Mouse (Mus musculus) C2C12 (cell line): ENCODE data around the gene Sugp2. TPM values are rescaled to one million over a fixed set of nuclear protein-coding genes. Genes with fewer than 3 reads are reported as not detected.

Experiments used
- H3K27me3 ChIP-seq: one replicate; pipeline ENCODE4 v1.6.1; 2011; ENCODE audit not compliant: control insufficient read depth, insufficient read depth, insufficient read length
- H3K36me3 ChIP-seq: one replicate; pipeline ENCODE4 v1.6.1; 2011; ENCODE audit not compliant: control insufficient read depth, insufficient read depth
- H3K4me3 ChIP-seq: one replicate; pipeline ENCODE4 v1.5.1; 2011; ENCODE audit warnings: mild to moderate bottlenecking, control low read depth; ENCODE audit not compliant: poor library complexity, insufficient read depth, severe bottlenecking
- H3K79me2 ChIP-seq: one replicate; pipeline ENCODE4 v1.6.1; 2011; ENCODE audit not compliant: control insufficient read depth, insufficient read depth
- H3K79me3 ChIP-seq: one replicate; pipeline ENCODE4 v1.6.1; 2011; ENCODE audit warnings: low read depth, control low read depth
- H3ac ChIP-seq: one replicate; pipeline ENCODE3; 2011; ENCODE audit warnings: low read depth; ENCODE audit not compliant: control insufficient read depth, insufficient read length
- CEBPB ChIP-seq: IDR thresholded peaks from one replicate; pipeline ENCODE4 v1.6.1; 2011; ENCODE audit warnings: low read depth, mild to moderate bottlenecking, control low read depth, moderate library complexity
- CTCF ChIP-seq: IDR thresholded peaks from one replicate; pipeline ENCODE4 v1.5.1; 2011; ENCODE audit not compliant: control insufficient read depth, insufficient read depth, insufficient read length
- FOSL1 ChIP-seq: IDR thresholded peaks from one replicate; pipeline ENCODE4 v1.8.0; 2011; ENCODE audit warnings: mild to moderate bottlenecking, low read length; ENCODE audit not compliant: poor library complexity, insufficient read depth, severe bottlenecking
- MAX ChIP-seq: IDR thresholded peaks from one replicate; pipeline ENCODE4 v1.6.1; 2011; ENCODE audit warnings: mild to moderate bottlenecking, control low read depth
- MYOD1 ChIP-seq: IDR thresholded peaks from one replicate; pipeline ENCODE4 v1.6.1; 2011; ENCODE audit warnings: low read depth; ENCODE audit not compliant: control insufficient read depth, insufficient read length
- MYOG ChIP-seq: IDR thresholded peaks from one replicate; pipeline ENCODE4 v1.6.1; 2011; ENCODE audit not compliant: control insufficient read depth, insufficient read length; ENCODE audit errors: extremely low read depth
- USF1 ChIP-seq: IDR thresholded peaks from one replicate; pipeline ENCODE4 v1.6.1; 2011; ENCODE audit warnings: low read depth, mild to moderate bottlenecking, control low read depth, moderate library complexity
- polyA plus RNA-seq: library from polyadenylated mRNA; unstranded; fragments of >200 nt; fragmentation: generic; extraction: Trizol; gene quantifications from one replicate; pipeline ENCODE4 v1.2.1, GENCODE M21; 2012; ENCODE audit warnings: missing spikeins

Gene Sugp2
- polyA plus RNA-seq, 1 experiment = 7.8 TPM

DNA sequence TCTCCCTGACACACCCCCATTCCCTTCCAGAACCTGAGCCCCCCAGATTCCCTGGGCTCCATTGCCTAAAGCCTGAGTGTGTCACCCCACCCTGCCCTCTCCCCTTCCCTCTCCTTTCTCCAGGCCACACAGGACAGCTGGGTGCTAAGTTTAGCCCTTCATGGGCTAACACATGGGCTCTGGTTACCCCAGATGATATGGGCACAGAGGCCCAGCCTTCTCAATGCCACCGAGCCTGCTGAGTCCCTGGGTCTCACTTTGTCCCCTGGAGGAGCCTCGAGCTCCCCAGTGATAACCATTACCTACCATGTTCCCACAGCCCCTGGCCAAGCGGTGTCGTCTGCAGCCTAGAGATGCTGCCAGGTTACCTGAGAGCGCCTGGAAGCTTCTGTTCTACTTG lies 83.8 kb downstream of the Sugp2 start:
- no peaks in the 10 kb centered on the region for H3K79me3 ChIP-seq
- H3ac ChIP-seq = no peak overlapping the region
- H3K4me3 ChIP-seq = no peak overlapping the region
- TF ChIP-seq CTCF (no peak), MYOD1 (no peak), USF1 (no peak), MAX (no peak), CEBPB (no peak), FOSL1 (no peak), MYOG (no peak)
- H3K27me3 ChIP-seq = no peaks in the 10 kb centered on the region
- peaks cover 5% of the 10 kb centered on the region for H3K36me3 ChIP-seq
- no peaks in the 10 kb centered on the region for H3K79me2 ChIP-seq

DNA sequence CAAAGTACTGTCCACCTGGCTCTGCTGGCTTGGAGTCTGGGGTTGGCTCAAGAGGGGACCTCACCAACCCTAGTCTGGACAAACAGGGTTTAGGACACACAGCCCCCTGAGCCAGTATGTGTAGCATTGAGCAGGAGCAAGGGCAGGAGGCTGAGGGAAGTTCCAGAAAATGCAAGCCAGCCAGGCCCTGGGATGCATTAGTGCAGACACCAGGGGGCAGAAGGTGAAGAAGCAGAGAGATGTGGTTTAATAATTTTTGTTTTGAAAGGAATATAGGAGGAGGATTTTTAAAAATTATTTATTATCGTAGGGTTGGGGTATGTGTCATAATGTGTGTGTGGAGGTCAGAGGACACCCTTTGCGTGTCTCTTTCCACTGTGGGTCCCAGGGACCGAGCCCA lies 89.7 kb downstream of the Sugp2 start:
- Histone ChIP-seq H3ac (no peak overlapping the region), H3K36me3 (no peaks in the 10 kb centered on the region), H3K27me3 (no peaks in the 10 kb centered on the region), H3K79me2 (no peaks in the 10 kb centered on the region), H3K79me3 (no peaks in the 10 kb centered on the region), H3K4me3 (no peak overlapping the region)
- no peak for TF ChIP-seq USF1
- TF ChIP-seq CEBPB = no peak
- TF ChIP-seq MYOD1 = no peak
- no peak for TF ChIP-seq FOSL1
- TF ChIP-seq MAX = no peak
- no peak for TF ChIP-seq MYOG

DNA sequence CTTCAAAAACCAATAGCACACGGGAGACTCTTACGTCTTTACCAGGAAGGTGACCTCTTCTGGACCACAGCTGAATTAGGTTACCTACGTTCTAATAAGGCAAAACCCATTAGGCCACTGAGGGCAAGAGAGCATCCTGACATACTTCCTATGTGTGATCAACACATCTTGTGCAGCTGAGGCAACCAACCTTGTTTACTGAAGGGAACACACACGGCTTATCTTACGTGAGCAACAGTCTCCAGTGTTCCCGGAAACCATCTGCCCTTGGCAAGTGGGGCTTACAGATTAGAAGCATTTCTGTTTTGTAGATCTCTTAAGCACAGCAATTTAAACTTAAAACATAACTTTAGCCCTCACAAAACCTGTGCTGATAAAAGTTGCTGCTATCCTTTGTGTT lies 93.5 kb downstream of the Sugp2 start:
- H3K79me3 ChIP-seq = no peaks in the 10 kb centered on the region

DNA sequence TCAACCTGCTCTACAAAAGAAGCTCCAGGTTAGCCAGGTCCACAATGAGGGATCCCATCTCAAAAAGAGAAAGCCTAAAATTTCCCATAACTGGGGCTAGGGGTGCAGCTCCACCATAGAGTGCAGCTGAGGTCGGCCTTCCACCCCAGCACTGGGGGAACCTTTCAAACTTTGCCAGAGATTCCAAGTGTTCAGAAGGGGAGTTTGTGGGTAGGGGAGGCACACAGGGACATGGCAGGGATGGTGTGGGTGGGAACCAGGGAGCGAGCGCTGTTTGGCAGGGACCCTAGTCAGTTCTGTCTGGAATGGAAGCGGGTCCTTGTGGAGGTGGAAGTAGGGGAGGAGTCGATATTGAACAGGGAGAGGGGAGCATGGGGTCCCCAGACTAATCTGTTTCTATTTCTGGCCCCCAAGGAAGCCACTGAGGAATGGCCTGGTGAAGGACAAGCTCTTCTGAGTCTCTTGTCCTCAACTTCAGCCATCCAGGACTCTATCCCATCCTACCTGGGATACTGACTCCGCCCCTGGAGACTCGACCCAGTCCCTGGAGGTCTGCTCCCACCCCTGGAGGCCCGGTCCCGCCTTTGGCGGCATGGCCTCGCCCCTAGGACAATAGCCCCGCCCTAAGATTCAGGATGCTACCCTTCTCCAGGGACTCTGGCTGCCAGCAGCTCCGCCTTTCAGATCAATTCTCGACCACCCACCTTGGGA lies 95.3 kb downstream of the Sugp2 start, which contains the start of gene Gdf1:
Gene Gdf1 (plus strand): TSS at position 694 of the 711 bp plus-strand sequence.
- Histone ChIP-seq H3K36me3 (peaks cover 35% of the 10 kb centered on the region), H3K27me3 (no peaks in the 10 kb centered on the region), H3K79me2 (no peaks in the 10 kb centered on the region), H3K79me3 (no peaks in the 10 kb centered on the region), H3K4me3 (no peak within 1 kb of the TSS), H3ac (no peak within 1 kb of the TSS)
- no peak for TF ChIP-seq MYOD1
- TF ChIP-seq MAX = no peak
- no peak for TF ChIP-seq FOSL1
- TF ChIP-seq USF1 = no peak
- no peak for TF ChIP-seq CEBPB
- TF ChIP-seq MYOG = no peak
- TF ChIP-seq CTCF = no peak

More for the DNA sequence above, 93.5 kb downstream of the Sugp2 start:
- H3K36me3 ChIP-seq = peaks cover 17% of the 10 kb centered on the region
- H3K27me3 ChIP-seq = no peaks in the 10 kb centered on the region
- TF ChIP-seq FOSL1 (no peak), CEBPB (no peak), USF1 (no peak), CTCF (no peak), MAX (no peak), MYOD1 (no peak), MYOG (no peak)
- no peaks in the 10 kb centered on the region for H3K79me2 ChIP-seq
- H3ac ChIP-seq = no peak overlapping the region
- no peak overlapping the region for H3K4me3 ChIP-seq

Other genes with a start within 250 kb of the Sugp2 start
- gene Gatad2a, start 237.8 kb upstream of the Sugp2 start, polyA plus RNA-seq = 59.3 TPM
- 24.0 TPM for gene Mau2, start 191.5 kb upstream of the Sugp2 start, polyA plus RNA-seq
- 28.2 TPM for gene Sugp1, start 191.4 kb upstream of the Sugp2 start, polyA plus RNA-seq
- 0.57 TPM for gene Tm6sf2, start 161.3 kb upstream of the Sugp2 start, polyA plus RNA-seq
- gene Hapln4, start 150.8 kb upstream of the Sugp2 start, polyA plus RNA-seq = 1.0 TPM
- gene Ncan, start 113.4 kb upstream of the Sugp2 start, polyA plus RNA-seq = not detected
- 37.3 TPM for gene Nr2c2ap, start 102.9 kb upstream of the Sugp2 start, polyA plus RNA-seq
- gene Rfxank, start 95.1 kb upstream of the Sugp2 start, polyA plus RNA-seq = 7.9 TPM
- 49.8 TPM for gene Borcs8, start 94.7 kb upstream of the Sugp2 start, polyA plus RNA-seq
- 0.05 TPM for gene Mef2b, start 94.5 kb upstream of the Sugp2 start, polyA plus RNA-seq
- 57.8 TPM for gene Tmem161a, start 61.9 kb upstream of the Sugp2 start, polyA plus RNA-seq
- 0.61 TPM for gene Slc25a42, start 21.9 kb upstream of the Sugp2 start, polyA plus RNA-seq
- 48.5 TPM for gene Armc6, start 240 bp downstream of the Sugp2 start, polyA plus RNA-seq
- gene Homer3, start 48.6 kb downstream of the Sugp2 start, polyA plus RNA-seq = 66.5 TPM
- gene Ddx49, start 68.3 kb downstream of the Sugp2 start, polyA plus RNA-seq = 136 TPM
- 158 TPM for gene Cope, start 68.3 kb downstream of the Sugp2 start, polyA plus RNA-seq
- 0.23 TPM for gene Cers1, start 81.5 kb downstream of the Sugp2 start, polyA plus RNA-seq
- 0.16 TPM for gene Gdf1, start 95.6 kb downstream of the Sugp2 start, polyA plus RNA-seq
- gene Upf1, start 119.1 kb downstream of the Sugp2 start, polyA plus RNA-seq = 47.2 TPM
- gene Comp, start 139.3 kb downstream of the Sugp2 start, polyA plus RNA-seq = 0.20 TPM
- gene Crtc1, start 205.4 kb downstream of the Sugp2 start, polyA plus RNA-seq = 11.7 TPM
- gene Klhl26, start 242.7 kb downstream of the Sugp2 start, polyA plus RNA-seq = 34.4 TPM